Mouse (Mus musculus) liver, adult (tissue): ENCODE data around the gene Sat2.

Experiments used
- GATA4 ChIP-seq: IDR thresholded peaks from 2 replicates; pipeline ENCODE4 v1.6.1; 2014; ENCODE audit warnings: mild to moderate bottlenecking, low read length; ENCODE audit not compliant: insufficient replicate concordance

Sat2 gene

DNA sequence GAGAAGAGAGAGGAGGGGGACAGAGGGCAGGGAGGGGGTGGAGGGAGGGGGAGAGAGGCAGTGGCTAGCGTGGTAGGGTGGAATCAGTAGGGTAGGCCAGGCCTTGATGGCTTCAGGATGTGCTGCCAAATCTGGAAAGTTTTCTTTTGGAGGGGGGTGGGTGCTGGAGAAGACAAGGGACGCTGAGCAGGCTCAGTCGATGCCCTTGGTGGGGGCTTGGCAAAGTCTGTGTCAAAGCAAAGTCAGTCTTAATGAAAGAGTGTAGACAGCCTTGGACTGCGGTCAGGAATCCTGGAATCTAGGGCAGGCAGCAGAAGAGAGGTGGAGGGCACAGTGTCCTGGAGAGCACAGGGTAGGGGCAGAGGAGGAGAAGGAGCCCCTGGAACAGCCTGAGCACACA is 10.9 kb upstream of the Sat2 start:
- no peak for TF ChIP-seq GATA4

DNA sequence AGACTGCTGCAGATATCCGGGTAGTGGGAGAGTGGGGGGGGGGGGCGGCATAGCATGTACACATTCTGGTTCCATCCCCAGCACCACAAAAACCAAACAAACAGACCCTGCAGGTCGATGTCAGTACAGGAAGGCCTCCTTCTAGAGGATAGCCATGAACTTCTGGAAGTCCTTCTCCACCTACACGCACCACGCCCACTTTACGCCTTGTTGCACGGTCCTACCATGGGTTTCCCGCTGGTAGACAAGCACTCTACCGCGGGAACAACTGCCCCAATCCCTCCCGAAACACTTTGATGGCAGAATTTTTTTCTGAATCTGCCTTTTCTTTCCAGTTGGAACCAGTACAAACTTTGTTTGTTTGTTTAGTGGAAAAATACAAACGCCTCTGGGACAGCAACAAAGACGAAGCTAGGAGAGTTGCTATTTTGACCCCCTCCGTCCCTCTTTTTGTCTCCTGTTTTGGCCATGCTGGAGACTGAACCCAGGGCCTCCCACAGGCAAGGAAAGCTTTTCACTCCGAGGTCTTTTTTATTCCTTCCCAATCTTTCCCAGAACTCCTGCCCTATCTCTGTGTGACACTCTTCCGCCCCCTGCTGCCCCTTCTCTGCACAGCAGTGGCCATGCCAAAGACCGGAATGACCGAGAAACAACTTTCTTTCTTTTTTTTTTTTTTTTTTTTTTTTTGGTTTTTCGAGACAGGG is 8.1 kb upstream of the Sat2 start:
- TF ChIP-seq GATA4, result no peak; the same call in 1 of the 2 replicates

DNA sequence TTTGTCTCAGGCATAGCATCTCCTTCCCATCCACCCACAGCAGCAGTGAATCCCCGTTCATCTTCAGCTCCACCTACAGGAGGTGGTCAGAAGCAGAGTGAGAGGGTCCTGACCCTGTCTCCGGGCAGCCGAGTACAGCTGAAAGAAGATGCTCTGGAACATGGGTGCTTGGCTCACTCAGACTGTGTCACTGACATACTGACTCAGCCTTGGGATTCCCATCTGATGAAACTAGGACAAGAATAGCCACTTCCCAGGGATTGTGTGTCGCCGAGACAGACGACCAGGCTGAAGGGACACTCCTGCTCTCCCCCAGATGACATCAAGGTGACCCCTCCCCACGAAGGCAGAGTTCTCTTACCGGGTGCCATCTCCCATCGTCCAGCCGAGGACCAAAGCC is 5.0 kb upstream of the Sat2 start:
- no peak for TF ChIP-seq GATA4

DNA sequence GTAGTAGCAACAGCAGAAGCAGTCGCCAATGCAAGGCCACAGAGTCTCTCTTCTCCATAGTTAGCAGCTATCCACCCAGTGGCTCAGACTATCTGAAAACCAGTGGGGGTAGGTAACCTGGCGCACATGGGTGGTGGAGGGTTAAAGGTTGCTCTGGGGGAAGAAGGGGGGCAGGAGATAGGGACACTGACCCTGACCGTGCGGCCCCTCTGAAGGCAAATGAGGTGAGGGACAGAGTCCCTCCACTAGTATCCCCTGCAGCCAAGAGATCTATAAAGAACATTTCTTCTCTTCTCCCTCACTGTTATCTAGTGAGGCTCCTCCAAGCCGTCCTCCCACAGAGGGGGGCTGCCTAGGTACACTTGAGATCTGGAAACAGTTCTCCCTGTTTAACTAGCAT is 4.0 kb upstream of the Sat2 start, which contains the start of gene Shbg:
TSS of gene Shbg (minus strand) at position 101 of the 400 bp plus-strand sequence.
- no peak for TF ChIP-seq GATA4

DNA sequence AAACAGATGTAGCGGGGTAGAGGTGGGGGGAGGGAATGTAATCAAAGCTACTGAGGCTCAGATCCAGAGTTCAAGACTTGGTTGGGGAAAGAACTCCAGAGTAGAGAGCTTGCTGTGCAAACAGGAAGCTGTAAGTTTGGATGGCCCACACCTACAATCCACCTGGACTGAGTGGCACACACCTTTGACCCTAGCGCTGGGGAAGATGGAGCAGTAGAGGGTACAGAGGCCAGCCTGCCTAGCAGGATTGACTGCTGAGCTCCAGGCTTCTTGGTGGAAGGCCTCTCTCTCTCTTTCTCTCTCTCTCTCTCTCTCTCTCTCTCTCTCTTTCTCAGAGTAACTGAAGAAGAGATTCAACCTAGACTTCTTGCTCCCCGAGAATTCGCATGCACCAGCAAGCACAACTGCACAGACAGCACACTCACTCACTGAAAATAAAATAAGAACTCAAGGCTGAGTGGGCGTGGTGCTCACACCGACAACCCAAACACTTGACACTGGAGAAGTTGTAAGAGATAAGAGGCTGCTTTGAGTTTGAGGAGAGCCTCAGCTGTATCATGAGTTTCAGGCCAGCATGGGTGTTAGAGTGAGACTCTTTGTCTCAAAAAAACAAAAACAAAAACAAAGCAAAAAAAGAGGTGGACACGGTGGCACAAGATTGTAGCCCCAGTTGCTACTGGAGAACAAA is 1.3 kb upstream of the Sat2 start:
- no peak for TF ChIP-seq GATA4

DNA sequence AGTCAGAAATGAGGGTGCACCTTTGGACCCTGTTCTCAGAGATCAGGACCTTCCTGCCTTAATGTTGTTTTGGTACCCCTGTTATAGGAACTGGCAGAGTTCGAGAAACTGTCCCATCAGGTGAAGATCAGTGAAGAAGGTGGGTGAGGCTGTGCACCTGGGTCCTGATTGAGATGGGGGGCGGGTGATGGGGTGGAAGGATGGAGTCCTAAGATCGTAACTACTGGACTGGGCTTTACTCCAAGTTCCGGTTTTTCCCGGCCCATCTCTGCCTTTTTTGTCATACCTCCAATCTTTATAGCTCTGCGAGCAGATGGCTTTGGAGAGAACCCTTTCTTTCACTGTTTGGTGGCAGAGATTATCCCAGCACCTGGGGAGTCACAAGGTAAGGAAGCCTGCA is 582 bp downstream of the Sat2 start:
- TF ChIP-seq GATA4, result no peak

DNA sequence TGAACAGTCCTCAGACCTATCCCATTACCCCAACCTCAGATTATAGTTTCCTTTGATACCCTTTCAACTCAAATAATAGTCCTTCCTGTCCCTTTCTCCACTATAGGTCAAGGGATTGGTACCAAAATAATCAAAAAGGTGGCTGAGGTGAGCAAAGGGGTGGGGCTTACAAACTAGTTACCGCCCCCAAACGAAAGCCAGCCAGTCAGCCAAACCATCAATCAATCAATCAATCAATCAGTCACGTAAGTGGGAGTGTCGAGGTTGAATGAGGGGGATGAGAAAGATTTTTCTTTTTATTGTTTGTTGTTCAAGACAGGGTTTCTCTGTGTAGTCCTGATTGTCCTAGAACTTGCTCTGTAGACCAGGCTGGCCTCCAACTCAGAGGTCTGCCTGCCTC is 1.2 kb downstream of the Sat2 start:
- no peak for TF ChIP-seq GATA4

DNA sequence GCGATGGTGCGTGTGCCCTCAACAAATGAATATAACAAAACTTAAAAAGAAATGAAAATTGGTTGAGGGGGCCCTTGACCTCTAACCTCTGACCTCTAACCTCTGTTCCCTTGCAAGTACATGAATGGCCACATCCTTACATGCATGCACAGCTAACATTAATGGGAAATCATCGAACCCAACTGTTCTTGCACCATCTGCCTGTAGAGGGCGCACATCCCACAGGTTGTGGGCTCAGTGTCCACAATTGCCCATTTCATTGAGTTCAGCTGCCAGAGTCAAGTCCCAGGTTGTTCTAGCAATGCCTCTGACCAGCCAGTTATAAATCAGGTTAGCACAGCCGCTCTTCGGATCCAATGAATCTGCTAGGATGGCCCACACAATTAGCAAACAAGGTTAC is 6.5 kb downstream of the Sat2 start:
- TF ChIP-seq GATA4, result no peak

DNA sequence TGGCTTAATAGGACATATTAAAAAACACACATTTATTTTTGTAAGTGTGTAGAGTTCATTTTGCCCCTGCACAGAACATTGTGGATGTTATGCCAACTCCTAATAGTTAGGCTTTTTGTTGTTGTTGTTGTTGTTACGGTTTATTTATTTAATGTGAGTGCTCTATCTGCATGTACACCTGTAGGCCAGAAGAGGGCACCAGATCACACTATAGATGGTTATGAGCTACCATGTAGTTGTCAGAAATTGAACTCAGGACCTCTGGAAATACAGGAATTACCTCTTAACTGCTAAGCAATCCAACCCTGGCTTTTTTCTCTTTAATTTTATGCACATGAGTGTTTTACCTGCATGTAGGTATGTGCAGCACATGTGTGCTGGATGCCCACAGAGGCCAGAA is 8.0 kb downstream of the Sat2 start:
- no peak for TF ChIP-seq GATA4

DNA sequence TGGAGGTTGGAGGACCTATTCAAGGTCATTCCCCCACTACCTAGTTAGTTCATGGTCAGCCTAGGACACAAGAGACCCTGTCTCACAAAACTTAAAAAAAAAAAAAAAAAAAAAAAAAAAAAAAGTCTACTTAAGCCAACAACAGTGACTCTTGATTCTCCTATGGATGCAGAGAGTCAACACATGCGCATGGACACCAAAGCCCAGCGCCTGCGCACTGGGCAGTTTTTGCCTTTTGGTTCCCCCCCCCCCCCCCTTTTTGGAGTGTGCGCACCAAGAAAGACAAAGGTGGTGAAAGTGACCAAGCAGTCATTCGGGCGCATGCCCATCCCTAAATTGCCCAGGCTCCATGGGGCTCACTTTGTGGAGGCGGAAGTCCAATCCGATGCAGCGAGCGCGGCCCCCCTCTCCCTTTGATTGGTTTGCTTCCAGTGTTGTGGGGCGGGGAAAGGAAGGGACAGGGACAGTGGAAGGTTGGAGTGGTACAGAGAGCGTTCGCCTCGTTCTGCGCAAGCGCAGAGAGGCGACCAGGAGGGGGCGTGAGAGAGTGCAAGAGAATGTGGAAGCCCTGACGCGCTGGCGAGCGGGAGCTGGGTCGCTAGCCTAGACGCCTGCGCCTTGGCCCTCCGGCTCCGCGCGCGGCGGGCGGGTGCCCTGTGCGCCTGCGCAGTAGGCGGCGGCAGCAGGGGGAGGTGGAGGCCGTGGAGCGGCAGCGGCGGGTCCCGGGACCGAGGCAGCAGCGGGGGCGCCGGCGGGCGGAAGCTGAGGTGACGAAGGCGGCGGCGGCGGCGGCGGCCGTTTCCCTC is 10.7 kb downstream of the Sat2 start, which contains the start of gene Fxr2:
TSS of gene Fxr2 (plus strand) at position 707 of the 806 bp plus-strand sequence.
- peak; percentile 30; the same call in 1 of the 2 replicates for TF ChIP-seq GATA4

DNA sequence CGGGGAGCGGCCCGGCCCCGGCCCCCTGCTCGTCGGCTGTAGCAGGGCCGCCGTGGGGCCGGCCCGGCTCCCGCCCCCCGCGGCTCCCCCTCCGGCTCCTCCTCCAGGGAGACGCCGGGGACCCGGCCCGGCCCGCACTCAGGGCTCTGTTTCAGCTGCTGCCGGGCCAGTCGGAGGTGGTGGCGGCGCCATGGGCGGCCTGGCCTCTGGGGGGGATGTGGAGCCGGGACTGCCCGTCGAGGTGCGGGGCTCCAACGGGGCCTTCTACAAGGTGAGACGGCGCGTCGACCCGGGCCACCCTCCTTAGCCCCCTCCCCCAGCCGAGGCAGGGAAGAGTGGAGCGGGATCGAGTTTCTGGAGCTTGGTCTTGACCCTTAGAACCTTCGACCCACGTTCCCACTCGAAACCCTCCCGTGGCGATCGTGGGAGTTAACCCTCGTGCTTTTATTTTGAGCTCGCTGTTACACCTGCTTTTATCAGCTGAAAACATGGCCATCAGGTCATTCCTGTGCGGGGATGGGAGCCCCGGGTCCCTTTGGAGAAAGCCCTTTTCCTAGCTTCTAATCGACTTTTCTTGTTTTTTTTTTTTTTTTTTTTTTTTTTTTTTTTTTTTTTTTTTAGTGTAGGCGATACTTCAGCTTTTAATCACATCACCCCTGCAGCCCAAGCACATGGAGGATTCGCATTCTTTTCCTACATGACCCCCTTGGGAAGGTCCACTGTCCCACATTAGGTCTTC is 11.5 kb downstream of the Sat2 start:
- TF ChIP-seq GATA4, result no peak

DNA sequence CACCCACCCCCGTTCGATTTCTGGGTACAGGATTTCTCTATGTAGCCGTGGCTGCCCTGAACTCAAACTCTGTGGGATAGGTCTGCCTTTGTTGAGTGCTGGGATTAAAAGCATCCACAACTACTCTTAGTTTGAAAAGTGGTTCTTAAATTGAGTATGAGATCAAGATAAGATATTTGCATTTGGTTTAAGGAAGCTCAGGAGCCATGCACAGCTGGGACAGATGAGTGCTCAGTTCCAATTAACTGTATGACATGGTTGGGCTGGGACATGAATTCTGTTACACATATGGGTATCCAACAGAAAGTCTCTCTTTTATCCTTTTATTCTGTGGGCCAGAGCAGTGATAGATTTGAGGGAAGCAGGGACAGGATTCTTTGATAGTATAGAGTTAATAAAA is 13.6 kb downstream of the Sat2 start:
- no peak for TF ChIP-seq GATA4

DNA sequence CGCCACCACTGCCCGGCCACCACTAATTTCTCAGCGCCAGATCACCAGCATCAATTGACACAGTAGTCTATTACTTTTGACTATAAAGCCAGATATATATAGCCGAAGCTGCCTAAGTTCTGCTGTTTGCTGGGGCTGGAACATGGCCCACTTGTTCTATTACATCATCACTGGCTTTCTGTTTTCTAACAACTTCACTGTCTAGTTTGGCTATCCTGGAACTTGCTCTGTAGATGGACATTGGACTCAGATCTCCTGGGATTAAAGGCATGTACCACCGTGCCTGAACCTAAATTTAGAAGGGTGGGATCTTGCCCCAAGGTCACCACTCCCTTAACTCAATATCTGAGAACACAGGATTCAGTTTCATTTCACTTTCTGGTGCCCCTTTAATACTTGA is 24.0 kb downstream of the Sat2 start:
- no peak for TF ChIP-seq GATA4

DNA sequence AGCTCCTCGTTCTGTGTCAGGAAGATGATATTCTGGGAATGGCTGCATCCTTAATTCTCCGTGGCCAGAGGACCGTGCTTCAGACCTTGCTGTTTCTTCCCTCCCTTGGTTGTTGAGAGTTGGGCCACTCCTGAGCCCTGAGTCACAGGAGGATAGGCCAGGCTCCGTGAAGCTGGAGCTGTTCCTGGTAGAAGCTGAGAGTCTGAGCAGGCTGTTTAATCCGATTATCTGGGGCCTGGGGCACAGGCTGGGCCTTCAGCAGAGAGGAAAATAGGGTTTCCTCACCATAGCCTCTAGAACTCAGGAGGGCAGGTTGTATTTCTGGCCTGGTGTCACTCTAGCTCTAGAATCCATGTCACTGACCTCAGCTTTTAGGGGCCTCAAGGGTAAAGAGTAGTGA is 31.6 kb downstream of the Sat2 start:
- TF ChIP-seq GATA4, result no peak

DNA sequence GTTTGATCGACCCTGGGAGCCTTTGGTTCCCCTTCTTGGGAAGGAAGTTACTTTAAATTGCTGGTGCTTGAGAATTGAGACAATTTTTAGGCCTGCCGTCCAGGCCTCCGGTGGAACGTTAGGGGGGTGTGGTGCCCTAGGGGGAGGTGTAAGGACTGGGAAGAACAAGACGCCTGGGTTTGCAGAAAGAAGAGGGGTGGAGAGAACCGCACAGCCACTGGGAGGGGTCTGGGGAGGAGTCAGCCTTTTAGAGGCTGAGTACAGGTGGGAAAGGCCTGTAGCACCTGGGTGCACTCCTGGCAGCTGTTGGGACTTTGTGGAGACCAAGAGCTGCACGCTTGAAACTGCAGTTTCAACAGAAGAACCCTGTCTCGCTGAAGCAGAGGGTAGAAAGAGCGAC is 32.9 kb downstream of the Sat2 start:
- TF ChIP-seq GATA4, result no peak
